Mouse (Mus musculus): ENCODE data around the gene 4932415D10Rik.

Gene 4932415D10Rik

GRCm38 (mm10) chr10:82316482-82316881, at the start of gene 4932415D10Rik:
Gene 4932415D10Rik, minus strand, starts transcription at chr10:82316582.
- no peak for DNase-seq (ENCODE audit: low read depth, low spot score)

DNA sequence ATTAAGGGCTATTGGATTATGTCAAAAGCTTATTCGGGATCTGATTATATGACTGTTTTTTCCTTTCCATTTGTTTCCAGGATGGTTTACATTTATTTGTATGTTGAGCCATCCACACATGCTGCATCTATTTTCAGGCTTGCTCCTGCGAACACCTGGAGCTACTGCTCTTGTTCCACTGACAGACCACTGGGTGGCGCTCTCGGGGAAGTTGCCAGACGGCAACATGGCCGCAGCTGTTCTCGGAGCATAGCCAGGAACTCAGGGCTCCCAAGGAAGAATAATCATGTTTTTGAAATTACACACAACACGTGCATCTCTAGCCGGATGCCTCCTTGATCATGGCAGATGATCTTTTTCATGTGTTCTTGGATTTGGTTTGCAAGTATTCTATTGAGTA, 45.5 kb upstream of the 4932415D10Rik start:
- DNase-seq (ENCODE audit: low read depth, low spot score), result no peak

DNA sequence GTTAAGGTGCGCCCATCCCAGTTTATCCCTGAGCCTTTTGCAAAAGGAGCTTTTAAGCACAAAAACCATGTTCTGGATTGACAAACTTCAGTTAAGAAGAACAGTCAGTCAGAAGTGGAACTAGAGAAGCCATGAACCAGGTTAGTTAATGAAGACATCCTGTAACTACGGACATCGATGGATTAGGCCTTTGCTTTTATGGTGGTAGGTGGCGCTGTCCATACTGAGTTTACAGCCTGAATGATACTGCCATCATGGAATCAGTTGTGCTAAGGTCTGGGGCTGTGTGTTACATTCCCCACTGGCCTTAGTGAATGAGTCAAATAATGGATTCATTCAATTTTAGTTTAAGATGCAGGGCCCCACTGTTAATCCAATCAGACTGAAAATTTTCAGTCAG, 39.0 kb upstream of the 4932415D10Rik start:
- DNase-seq (ENCODE audit: low read depth, low spot score), result peak; percentile 31

DNA sequence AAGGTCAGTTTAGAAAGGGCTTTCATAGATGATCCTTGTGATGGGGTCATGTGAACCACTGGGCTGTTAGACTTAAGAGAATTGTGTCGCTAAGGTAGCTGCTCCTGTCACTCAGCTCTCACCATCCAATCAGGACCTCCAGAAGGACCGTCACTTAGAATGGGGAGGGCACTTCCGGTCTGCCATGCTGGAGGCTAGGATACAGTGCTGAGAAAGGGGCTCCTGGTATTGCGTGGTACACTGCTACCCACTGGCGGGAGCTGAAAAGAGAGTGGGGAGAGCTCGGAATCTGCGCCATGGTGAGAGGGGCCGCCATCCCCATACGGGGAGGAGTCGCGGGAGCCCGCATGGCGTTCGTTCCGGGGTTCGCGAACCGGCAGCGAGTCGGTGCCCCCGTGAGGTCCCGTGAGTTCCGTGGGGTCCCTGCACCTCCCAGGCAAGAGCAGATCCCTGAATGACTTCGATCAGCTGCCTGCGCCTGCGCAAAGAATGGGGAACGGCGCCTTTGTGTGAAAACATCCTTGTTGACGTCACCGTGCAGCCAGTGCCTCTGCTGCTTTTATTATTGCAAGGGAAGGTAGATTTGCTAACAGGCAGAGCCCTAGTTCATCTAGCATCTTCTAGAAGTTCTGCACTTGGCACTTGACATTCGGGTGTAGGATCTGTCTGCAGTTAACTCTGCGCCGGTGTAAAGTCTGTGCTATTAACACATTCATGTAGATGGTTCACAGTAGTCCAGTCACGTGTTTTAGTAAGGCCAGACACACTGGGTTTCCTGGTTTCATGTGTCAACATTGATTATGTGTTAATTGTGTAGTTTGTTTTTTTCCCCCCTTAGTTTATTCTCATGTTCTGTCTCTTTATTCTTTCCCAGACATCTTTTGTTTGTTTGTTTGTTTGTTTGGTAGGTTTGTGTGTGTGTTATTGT, 38.0 kb upstream of the 4932415D10Rik start, which contains the start of gene Gm4924:
Gene Gm4924 (plus strand): TSS at position 173 of the 928 bp plus-strand sequence.
- peak; percentile 94 for DNase-seq (ENCODE audit: low read depth, low spot score)

GRCm38 (mm10) chr10:82329826-82330225, 13.4 kb upstream of the 4932415D10Rik start:
- DNase-seq (ENCODE audit: low read depth, low spot score), result no peak

DNA sequence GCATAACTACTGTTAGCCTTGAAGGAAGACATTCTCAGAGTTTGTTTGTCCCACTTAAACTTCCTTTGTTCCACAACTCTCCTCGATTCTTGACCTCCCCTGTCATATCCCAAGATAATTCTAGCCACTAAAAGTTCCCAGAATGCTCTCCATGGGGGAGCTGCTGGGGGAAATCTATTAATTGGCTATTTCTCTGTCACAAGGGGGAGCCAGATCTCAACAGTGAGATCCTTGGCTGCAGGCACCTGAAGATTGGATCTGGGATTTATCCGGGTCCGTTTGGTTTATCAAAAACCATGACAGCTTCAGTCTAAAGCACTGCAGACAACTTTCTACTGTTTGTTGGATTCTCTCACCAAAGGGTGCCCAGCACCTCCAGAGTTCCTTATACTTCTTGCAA, 3.8 kb upstream of the 4932415D10Rik start:
- peak; percentile 7 for DNase-seq (ENCODE audit: low read depth, low spot score)

DNA sequence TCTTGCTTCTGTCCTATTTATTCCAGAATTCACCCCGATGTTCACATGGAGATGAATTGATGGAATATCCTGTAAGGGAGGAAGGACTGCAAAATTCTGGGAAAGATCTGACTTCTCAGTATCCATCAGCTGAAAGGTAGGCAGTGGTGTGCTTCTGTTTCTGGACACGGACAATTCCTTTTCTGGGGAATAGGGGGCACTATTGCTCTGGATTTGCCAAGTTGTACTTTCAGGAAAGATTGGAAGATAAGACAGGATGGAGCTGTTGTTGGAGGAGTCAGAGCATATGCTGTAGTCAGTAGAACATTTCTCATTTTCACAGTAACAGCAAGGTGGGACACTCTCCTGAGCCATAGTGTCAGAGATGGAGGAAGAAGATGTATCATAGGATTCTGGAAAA, 19.9 kb downstream of the 4932415D10Rik start:
- DNase-seq (ENCODE audit: low read depth, low spot score), result no peak

DNA sequence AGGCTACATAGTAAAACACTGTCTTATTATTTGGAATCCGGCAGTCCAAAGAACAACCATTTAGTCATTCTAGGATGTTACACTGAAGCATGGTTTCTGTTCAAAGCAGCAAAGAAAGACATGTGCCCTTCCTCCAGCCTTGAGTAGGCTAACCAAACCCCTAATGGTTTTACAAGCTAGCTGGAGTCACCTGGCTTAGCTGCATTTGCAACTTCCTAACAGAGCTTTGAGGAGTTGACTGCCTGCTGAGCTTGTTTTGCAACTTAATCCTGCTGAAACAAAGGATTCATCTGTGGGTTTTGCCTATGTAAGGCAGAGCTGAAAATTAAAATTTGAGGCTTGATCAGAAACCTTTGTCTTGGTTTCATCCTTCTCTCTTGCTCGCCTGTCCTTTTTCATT, 59.1 kb downstream of the 4932415D10Rik start:
- DNase-seq (ENCODE audit: low read depth, low spot score), result no peak

DNA sequence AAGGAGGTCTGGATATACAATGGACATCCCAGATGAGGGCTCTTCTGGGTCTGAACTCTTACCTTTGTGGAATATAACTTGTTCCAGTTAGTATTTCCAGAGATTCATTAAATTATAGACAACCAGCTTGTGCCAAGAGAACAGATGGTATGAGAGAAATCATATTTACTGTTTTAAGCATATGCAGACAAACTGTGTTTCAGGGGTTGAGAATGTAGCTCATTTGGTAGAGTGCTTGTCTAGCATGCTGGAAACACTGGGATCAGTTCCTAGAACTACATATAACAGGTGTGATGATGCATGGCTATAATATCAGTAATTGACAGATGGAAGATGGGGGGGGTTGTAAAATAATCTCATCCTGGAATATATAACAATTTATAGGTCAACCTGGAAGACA, 71.4 kb downstream of the 4932415D10Rik start:
- DNase-seq (ENCODE audit: low read depth, low spot score), result no peak

- DNase-seq (ENCODE audit: low read depth, low spot score), result no peak
Measured at GRCm38 (mm10) chr10:82241401-82241788, 75.0 kb downstream of the 4932415D10Rik start.

DNA sequence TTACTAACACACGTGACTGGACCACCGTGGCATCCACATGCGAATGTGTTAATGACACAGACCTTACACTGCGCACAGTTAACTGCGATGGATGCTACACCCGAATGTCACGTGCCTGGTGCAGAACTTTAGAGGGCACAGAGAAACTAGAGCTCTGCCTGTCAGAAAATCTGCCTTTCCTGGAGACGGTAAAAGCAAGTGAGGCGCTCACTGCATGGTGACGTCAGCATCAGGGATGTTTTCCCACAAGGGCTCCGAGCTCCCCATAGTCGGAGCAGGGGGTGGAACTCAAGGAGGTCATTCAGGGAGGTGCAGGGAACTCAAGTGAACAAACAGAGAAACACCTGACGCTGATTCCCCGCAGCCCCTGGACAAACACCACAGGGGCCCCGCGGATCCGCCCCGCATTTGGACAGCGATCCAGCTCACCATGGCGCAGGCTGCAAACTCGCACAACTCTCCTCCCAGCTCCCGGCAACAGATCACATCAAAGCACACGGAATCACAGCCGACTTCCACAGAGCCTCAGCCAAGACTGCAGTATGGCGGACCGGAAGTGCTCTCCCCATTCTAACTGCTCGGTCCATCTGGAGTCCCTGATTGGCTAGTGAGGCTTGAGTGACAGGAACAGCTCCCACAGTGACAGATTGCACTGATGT, 75.5 kb downstream of the 4932415D10Rik start, which contains the start of gene Zfp938:
Gene Zfp938 (minus strand): TSS at position 539 of the 659 bp plus-strand sequence.
- peak; percentile 90 for DNase-seq (ENCODE audit: low read depth, low spot score)
